Mouse (Mus musculus): ENCODE data around the gene Cdh22. TPM values are rescaled to one million over a fixed set of nuclear protein-coding genes. Genes with fewer than 3 reads are reported as not detected.

Gene Cdh22
- polyA plus RNA-seq, 1 experiment: 1.5 TPM

GRCm38 (mm10) chr2:165184015-165184633, 50.5 kb downstream of the Cdh22 start:
- H3K79me2 ChIP-seq (ENCODE audit: control insufficient read depth, insufficient read depth): no peaks in the 10 kb centered on the region
- no peak overlapping the region for H3K4me2 ChIP-seq (ENCODE audit: low read depth)
- H3K36me3 ChIP-seq (ENCODE audit: control insufficient read depth, insufficient read depth): no peaks in the 10 kb centered on the region
- H3ac ChIP-seq (ENCODE audit: control insufficient read depth, insufficient read length): no peak overlapping the region
- peaks cover 57% of the 10 kb centered on the region for H3K27me3 ChIP-seq (ENCODE audit: control insufficient read depth, insufficient read depth, insufficient read length)
- H3K4me3 ChIP-seq: no peak overlapping the region
- TF ChIP-seq USF1 (IDR thresholded peaks at IDR 0.05; ENCODE audit: low read depth) (no peak), TCF3 (IDR thresholded peaks at IDR 0.05; ENCODE audit: insufficient read length, low read depth) (no peak), MYOD1 (IDR thresholded peaks at IDR 0.05; ENCODE audit: control insufficient read depth in 1 of 3, insufficient read length in 2 of 3, low read depth in 2 of 3) (no peak), REST (IDR thresholded peaks at IDR 0.05; ENCODE audit: insufficient read depth, insufficient read length) (no peak)

- no peak overlapping the region for H3ac ChIP-seq (ENCODE audit: control insufficient read depth, insufficient read length)
- no peaks in the 10 kb centered on the region for H3K36me3 ChIP-seq (ENCODE audit: control insufficient read depth, insufficient read depth)
- H3K4me3 ChIP-seq: no peak overlapping the region
- H3K79me2 ChIP-seq (ENCODE audit: control insufficient read depth, insufficient read depth): no peaks in the 10 kb centered on the region
- TF ChIP-seq MAX (IDR thresholded peaks at IDR 0.05; ENCODE audit: low read depth) (no peak), MYOG (IDR thresholded peaks at IDR 0.05; ENCODE audit: control insufficient read depth in 1 of 3, insufficient read depth in 1 of 3, insufficient read length in 2 of 3, low read depth in 2 of 3) (no peak), CEBPB (IDR thresholded peaks at IDR 0.05; ENCODE audit: insufficient read depth, poor library complexity, severe bottlenecking) (no peak), TCF3 (IDR thresholded peaks at IDR 0.05; ENCODE audit: insufficient read length, low read depth) (no peak), SRF (IDR thresholded peaks at IDR 0.05; ENCODE audit: control insufficient read depth, insufficient read length, low read depth) (no peak), TCF12 (IDR thresholded peaks at IDR 0.05; ENCODE audit: insufficient read depth, poor library complexity, severe bottlenecking) (no peak), POLR2AphosphoS2 (IDR thresholded peaks at IDR 0.05; ENCODE audit: insufficient read length, low read depth) (no peak), E2F4 (IDR thresholded peaks at IDR 0.05; ENCODE audit: insufficient read depth) (no peak), POLR2A (IDR thresholded peaks at IDR 0.05; ENCODE audit: insufficient read length, low read depth) (no peak), REST (IDR thresholded peaks at IDR 0.05; ENCODE audit: insufficient read depth, insufficient read length) (no peak), USF1 (IDR thresholded peaks at IDR 0.05; ENCODE audit: low read depth) (no peak), MYOD1 (IDR thresholded peaks at IDR 0.05; ENCODE audit: control insufficient read depth in 1 of 3, insufficient read length in 2 of 3, low read depth in 2 of 3) (no peak)
- H3K27me3 ChIP-seq (ENCODE audit: control insufficient read depth, insufficient read depth, insufficient read length): peaks cover 55% of the 10 kb centered on the region
- H3K4me2 ChIP-seq (ENCODE audit: low read depth): no peak overlapping the region
Measured at GRCm38 (mm10) chr2:165182085-165182976, 52.3 kb downstream of the Cdh22 start.

GRCm38 (mm10) chr2:165179231-165179630, 55.4 kb downstream of the Cdh22 start:
- no peak for TF ChIP-seq SRF (IDR thresholded peaks at IDR 0.05; ENCODE audit: control insufficient read depth, insufficient read length, low read depth)
- H3K27me3 ChIP-seq (ENCODE audit: control insufficient read depth, insufficient read depth, insufficient read length): peaks cover 75% of the 10 kb centered on the region
- peak overlapping the region; percentile 14 for H3K4me2 ChIP-seq (ENCODE audit: low read depth)
- no peak overlapping the region for H3K4me3 ChIP-seq
- no peak overlapping the region for H3ac ChIP-seq (ENCODE audit: control insufficient read depth, insufficient read length)
- H3K36me3 ChIP-seq (ENCODE audit: control insufficient read depth, insufficient read depth): no peaks in the 10 kb centered on the region
- H3K79me2 ChIP-seq (ENCODE audit: control insufficient read depth, insufficient read depth): no peaks in the 10 kb centered on the region

GRCm38 (mm10) chr2:165176965-165177364, 57.7 kb downstream of the Cdh22 start:
- Histone ChIP-seq H3K4me2 (ENCODE audit: low read depth) (no peak overlapping the region), H3K36me3 (ENCODE audit: control insufficient read depth, insufficient read depth) (no peaks in the 10 kb centered on the region), H3ac (ENCODE audit: control insufficient read depth, insufficient read length) (no peak overlapping the region), H3K79me2 (ENCODE audit: control insufficient read depth, insufficient read depth) (no peaks in the 10 kb centered on the region), H3K27me3 (ENCODE audit: control insufficient read depth, insufficient read depth, insufficient read length) (peaks cover 66% of the 10 kb centered on the region), H3K4me3 (no peak overlapping the region)
- TF ChIP-seq MYOD1 (IDR thresholded peaks at IDR 0.05; ENCODE audit: control insufficient read depth in 1 of 3, insufficient read length in 2 of 3, low read depth in 2 of 3) (no peak), E2F4 (IDR thresholded peaks at IDR 0.05; ENCODE audit: insufficient read depth) (no peak), MYOG (IDR thresholded peaks at IDR 0.05; ENCODE audit: control insufficient read depth in 1 of 3, insufficient read depth in 1 of 3, insufficient read length in 2 of 3, low read depth in 2 of 3) (no peak), POLR2AphosphoS2 (IDR thresholded peaks at IDR 0.05; ENCODE audit: insufficient read length, low read depth) (no peak), USF1 (IDR thresholded peaks at IDR 0.05; ENCODE audit: low read depth) (no peak), CEBPB (IDR thresholded peaks at IDR 0.05; ENCODE audit: insufficient read depth, poor library complexity, severe bottlenecking) (no peak), TCF3 (IDR thresholded peaks at IDR 0.05; ENCODE audit: insufficient read length, low read depth) (no peak), POLR2A (IDR thresholded peaks at IDR 0.05; ENCODE audit: insufficient read length, low read depth) (no peak), SRF (IDR thresholded peaks at IDR 0.05; ENCODE audit: control insufficient read depth, insufficient read length, low read depth) (no peak)

Measured in myocyte (in vitro differentiated cells).